Mouse (Mus musculus): Measurements from ENCODE around the gene 4930407I10Rik. TPM values are rescaled to one million over a fixed set of nuclear protein-coding genes. Genes with fewer than 3 reads are reported as not detected.

4930407I10Rik gene
- polyA plus RNA-seq, 1 experiment, result not detected

DNA sequence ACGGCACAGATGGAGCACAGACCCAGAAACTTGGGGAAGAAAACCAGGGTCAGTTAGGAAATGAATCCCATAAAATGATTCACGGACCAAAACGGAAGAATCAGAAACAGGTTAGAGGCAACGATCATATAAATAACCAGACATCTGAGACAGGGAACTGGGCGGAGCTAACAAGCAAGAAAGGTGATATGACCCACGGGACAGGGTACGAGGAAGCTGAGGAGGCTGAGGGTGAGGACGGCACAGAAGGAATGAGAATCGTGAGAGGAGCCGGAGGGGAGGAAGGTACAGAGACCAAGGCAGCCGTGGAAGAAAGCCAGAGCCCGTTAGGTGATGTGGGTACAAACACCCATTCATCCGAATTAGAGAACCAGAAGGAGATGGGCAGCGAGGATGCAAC is 5.0 kb downstream of the 4930407I10Rik start:
- no peaks in the 10 kb centered on the region for H3K36me3 ChIP-seq (ENCODE audit: control insufficient read depth, insufficient read depth)
- H3ac ChIP-seq (ENCODE audit: control insufficient read depth, insufficient read length, low read depth), result peak overlapping the region; percentile 1
- no peaks in the 10 kb centered on the region for H3K79me2 ChIP-seq (ENCODE audit: control insufficient read depth, insufficient read depth)
- H3K79me3 ChIP-seq (ENCODE audit: low read depth), result no peaks in the 10 kb centered on the region
- H3K27me3 ChIP-seq (ENCODE audit: control insufficient read depth, insufficient read depth, insufficient read length), result peaks cover 53% of the 10 kb centered on the region
- no peak overlapping the region for H3K4me3 ChIP-seq (ENCODE audit: insufficient read depth, poor library complexity, severe bottlenecking)
- no peak for TF ChIP-seq USF1 (IDR thresholded peaks at IDR 0.05; ENCODE audit: low read depth)
- no peak for TF ChIP-seq FOSL1 (IDR thresholded peaks at IDR 0.05; ENCODE audit: insufficient read depth, low read length, poor library complexity, severe bottlenecking)

DNA sequence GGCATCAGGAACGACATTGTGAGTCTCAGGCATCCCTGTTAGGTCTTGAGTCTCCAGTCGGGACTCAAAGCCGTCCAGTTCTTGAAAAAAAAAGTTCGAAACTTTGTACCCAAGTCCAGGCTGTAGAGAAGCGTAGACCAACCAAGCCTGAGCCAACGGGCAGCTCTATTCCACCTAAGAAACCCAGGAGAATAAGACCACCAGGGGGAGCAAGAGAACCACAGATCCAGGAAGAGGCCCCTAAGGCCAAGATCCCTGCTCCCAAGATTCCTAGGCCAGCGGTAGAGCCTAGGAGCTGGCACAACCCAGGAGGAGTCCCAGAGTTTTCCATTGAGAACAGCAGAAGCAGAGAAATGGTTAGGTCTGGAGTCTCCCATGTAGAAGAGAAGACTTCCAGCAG is 6.6 kb downstream of the 4930407I10Rik start:
- Histone ChIP-seq H3K4me3 (ENCODE audit: insufficient read depth, poor library complexity, severe bottlenecking) (no peak overlapping the region), H3K27me3 (ENCODE audit: control insufficient read depth, insufficient read depth, insufficient read length) (peaks cover 51% of the 10 kb centered on the region), H3K79me2 (ENCODE audit: control insufficient read depth, insufficient read depth) (no peaks in the 10 kb centered on the region), H3K79me3 (ENCODE audit: low read depth) (no peaks in the 10 kb centered on the region), H3ac (ENCODE audit: control insufficient read depth, insufficient read length, low read depth) (no peak overlapping the region), H3K36me3 (ENCODE audit: control insufficient read depth, insufficient read depth) (no peaks in the 10 kb centered on the region)
- peak; percentile 47 for TF ChIP-seq CTCF (IDR thresholded peaks at IDR 0.05; ENCODE audit: control insufficient read depth, insufficient read depth, insufficient read length)
- TF ChIP-seq USF1 (IDR thresholded peaks at IDR 0.05; ENCODE audit: low read depth), result no peak

DNA sequence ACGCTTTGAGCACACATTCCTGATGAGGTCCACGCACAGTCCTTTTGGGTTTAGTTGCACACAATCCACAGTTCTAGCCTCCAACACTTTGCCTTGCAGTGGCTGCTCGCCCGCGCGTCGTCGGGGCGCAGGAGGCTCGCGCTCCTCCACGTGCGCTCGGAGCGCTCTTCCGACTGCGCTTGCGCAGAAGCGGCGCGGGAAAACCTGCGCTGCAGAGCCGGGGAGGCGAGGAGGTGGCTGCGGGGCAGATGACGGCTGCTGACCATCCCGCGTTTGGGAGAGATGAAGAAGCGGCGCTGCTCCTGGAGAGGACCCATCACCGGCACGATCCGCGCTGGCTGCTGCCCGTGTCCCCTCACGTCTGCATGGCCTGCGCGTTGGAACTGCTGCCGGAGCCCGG is 10.9 kb downstream of the 4930407I10Rik start, which contains the start of gene Mei1:
Mei1 (plus strand) TSS at position 99 of the 400 bp plus-strand sequence.
- no peaks in the 10 kb centered on the region for H3K79me2 ChIP-seq (ENCODE audit: control insufficient read depth, insufficient read depth)
- no peak within 1 kb of the TSS for H3K4me3 ChIP-seq (ENCODE audit: insufficient read depth, poor library complexity, severe bottlenecking)
- peaks cover 42% of the 10 kb centered on the region for H3K27me3 ChIP-seq (ENCODE audit: control insufficient read depth, insufficient read depth, insufficient read length)
- H3K36me3 ChIP-seq (ENCODE audit: control insufficient read depth, insufficient read depth), result no peaks in the 10 kb centered on the region
- TF ChIP-seq MYOG (IDR thresholded peaks at IDR 0.05; ENCODE audit: control insufficient read depth, extremely low read depth, insufficient read length) (no peak), CTCF (IDR thresholded peaks at IDR 0.05; ENCODE audit: control insufficient read depth, insufficient read depth, insufficient read length) (no peak), MYOD1 (IDR thresholded peaks at IDR 0.05; ENCODE audit: control insufficient read depth, insufficient read length, low read depth) (no peak), MAX (IDR thresholded peaks at IDR 0.05) (no peak), FOSL1 (IDR thresholded peaks at IDR 0.05; ENCODE audit: insufficient read depth, low read length, poor library complexity, severe bottlenecking) (no peak), CEBPB (IDR thresholded peaks at IDR 0.05; ENCODE audit: low read depth) (no peak)
- no peaks in the 10 kb centered on the region for H3K79me3 ChIP-seq (ENCODE audit: low read depth)
- H3ac ChIP-seq (ENCODE audit: control insufficient read depth, insufficient read length, low read depth), result no peak within 1 kb of the TSS

DNA sequence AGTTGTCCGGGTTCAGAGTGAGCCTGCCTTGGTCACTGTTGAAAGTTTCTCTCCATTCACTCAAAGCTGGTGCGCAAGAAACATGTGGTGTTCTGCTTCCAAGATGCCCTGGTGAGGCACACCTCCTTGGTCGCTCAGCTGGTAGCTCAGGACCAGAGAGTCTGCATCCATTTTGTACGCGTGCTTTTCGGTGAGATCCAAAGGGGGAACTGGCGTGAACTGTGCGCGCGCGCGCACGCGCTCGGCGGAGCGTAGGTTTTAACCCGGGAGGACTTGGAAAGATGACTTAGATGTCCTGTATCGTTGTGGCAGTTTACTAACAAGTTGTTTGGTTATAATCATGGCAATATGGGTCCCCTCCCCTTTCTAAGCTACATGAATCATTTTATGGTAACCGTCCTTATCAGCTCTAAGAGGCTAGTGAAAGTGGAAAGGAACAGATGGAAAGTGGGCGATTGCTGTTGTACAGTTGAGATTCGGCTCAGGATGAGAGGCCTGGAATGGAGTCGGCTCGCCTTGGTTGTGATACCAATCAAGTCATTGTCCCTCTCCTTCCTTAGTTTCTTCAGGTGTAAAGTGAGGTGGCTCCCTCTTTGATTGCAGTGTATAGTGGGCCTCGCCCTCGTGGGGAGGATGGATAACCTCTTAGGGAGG is 13.0 kb downstream of the 4930407I10Rik start:
- TF ChIP-seq MYOD1 (IDR thresholded peaks at IDR 0.05; ENCODE audit: control insufficient read depth, insufficient read length, low read depth), result no peak
- TF ChIP-seq USF1 (IDR thresholded peaks at IDR 0.05; ENCODE audit: low read depth), result no peak
- no peak for TF ChIP-seq MAX (IDR thresholded peaks at IDR 0.05)
- TF ChIP-seq CTCF (IDR thresholded peaks at IDR 0.05; ENCODE audit: control insufficient read depth, insufficient read depth, insufficient read length), result no peak
- no peak for TF ChIP-seq MYOG (IDR thresholded peaks at IDR 0.05; ENCODE audit: control insufficient read depth, extremely low read depth, insufficient read length)
- TF ChIP-seq FOSL1 (IDR thresholded peaks at IDR 0.05; ENCODE audit: insufficient read depth, low read length, poor library complexity, severe bottlenecking), result no peak
- TF ChIP-seq CEBPB (IDR thresholded peaks at IDR 0.05; ENCODE audit: low read depth), result no peak
- Histone ChIP-seq H3K36me3 (ENCODE audit: control insufficient read depth, insufficient read depth) (no peaks in the 10 kb centered on the region), H3K4me3 (ENCODE audit: insufficient read depth, poor library complexity, severe bottlenecking) (no peak overlapping the region), H3K79me3 (ENCODE audit: low read depth) (no peaks in the 10 kb centered on the region), H3K27me3 (ENCODE audit: control insufficient read depth, insufficient read depth, insufficient read length) (peaks cover 40% of the 10 kb centered on the region), H3ac (ENCODE audit: control insufficient read depth, insufficient read length, low read depth) (no peak overlapping the region), H3K79me2 (ENCODE audit: control insufficient read depth, insufficient read depth) (no peaks in the 10 kb centered on the region)

DNA sequence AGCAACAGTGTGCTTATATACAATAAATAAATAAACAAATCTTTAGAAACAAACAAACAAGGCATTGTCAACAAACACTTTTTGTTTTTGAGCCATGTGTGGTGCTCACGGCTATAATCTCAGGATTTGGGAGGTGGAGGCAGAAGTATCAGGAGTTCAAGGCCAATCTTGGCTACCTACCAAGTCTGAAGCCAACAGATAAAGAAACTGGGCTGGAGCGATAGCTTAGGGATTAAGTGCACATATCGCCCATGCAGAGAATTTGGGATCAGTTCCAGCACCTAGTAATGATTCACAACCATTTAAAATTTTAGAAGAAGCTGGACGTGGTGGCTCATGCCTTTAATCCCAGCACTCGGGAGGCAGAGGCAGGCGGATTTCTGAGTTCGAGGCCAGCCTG is 14.5 kb downstream of the 4930407I10Rik start:
- TF ChIP-seq CTCF (IDR thresholded peaks at IDR 0.05; ENCODE audit: control insufficient read depth, insufficient read depth, insufficient read length) (no peak), USF1 (IDR thresholded peaks at IDR 0.05; ENCODE audit: low read depth) (no peak), MYOD1 (IDR thresholded peaks at IDR 0.05; ENCODE audit: control insufficient read depth, insufficient read length, low read depth) (no peak), CEBPB (IDR thresholded peaks at IDR 0.05; ENCODE audit: low read depth) (no peak), MAX (IDR thresholded peaks at IDR 0.05) (no peak), FOSL1 (IDR thresholded peaks at IDR 0.05; ENCODE audit: insufficient read depth, low read length, poor library complexity, severe bottlenecking) (no peak), MYOG (IDR thresholded peaks at IDR 0.05; ENCODE audit: control insufficient read depth, extremely low read depth, insufficient read length) (no peak)
- H3K27me3 ChIP-seq (ENCODE audit: control insufficient read depth, insufficient read depth, insufficient read length), result peaks cover 50% of the 10 kb centered on the region

DNA sequence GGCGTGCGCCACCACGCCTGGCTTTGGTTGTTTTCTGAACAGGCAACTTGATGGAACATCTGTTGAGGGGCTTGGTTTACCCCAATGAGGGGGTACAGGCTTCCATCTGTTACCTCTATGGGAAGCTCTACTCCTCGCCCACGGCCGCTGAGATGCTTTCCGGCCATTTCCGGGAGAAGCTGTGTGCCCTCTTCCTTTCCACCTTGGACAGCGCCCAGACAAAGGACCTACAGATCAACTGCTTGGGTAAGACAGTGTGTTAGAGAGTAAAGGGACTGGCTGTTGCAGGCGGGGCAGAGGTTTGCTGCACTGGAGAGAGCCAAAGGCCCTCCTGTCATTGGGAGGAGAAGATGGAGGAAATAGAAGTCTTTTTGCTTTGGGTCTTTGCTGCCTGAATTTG is 20.9 kb downstream of the 4930407I10Rik start:
- Histone ChIP-seq H3K27me3 (ENCODE audit: control insufficient read depth, insufficient read depth, insufficient read length) (peaks cover 60% of the 10 kb centered on the region), H3K36me3 (ENCODE audit: control insufficient read depth, insufficient read depth) (no peaks in the 10 kb centered on the region), H3K79me2 (ENCODE audit: control insufficient read depth, insufficient read depth) (no peaks in the 10 kb centered on the region), H3ac (ENCODE audit: control insufficient read depth, insufficient read length, low read depth) (no peak overlapping the region), H3K79me3 (ENCODE audit: low read depth) (no peaks in the 10 kb centered on the region), H3K4me3 (ENCODE audit: insufficient read depth, poor library complexity, severe bottlenecking) (no peak overlapping the region)
- TF ChIP-seq MYOD1 (IDR thresholded peaks at IDR 0.05; ENCODE audit: control insufficient read depth, insufficient read length, low read depth) (no peak), USF1 (IDR thresholded peaks at IDR 0.05; ENCODE audit: low read depth) (no peak), MYOG (IDR thresholded peaks at IDR 0.05; ENCODE audit: control insufficient read depth, extremely low read depth, insufficient read length) (no peak), FOSL1 (IDR thresholded peaks at IDR 0.05; ENCODE audit: insufficient read depth, low read length, poor library complexity, severe bottlenecking) (no peak), CEBPB (IDR thresholded peaks at IDR 0.05; ENCODE audit: low read depth) (no peak), MAX (IDR thresholded peaks at IDR 0.05) (no peak), CTCF (IDR thresholded peaks at IDR 0.05; ENCODE audit: control insufficient read depth, insufficient read depth, insufficient read length) (no peak)

More for the DNA sequence above, 14.5 kb downstream of the 4930407I10Rik start:
- Histone ChIP-seq H3K4me3 (ENCODE audit: insufficient read depth, poor library complexity, severe bottlenecking) (no peak overlapping the region), H3K79me3 (ENCODE audit: low read depth) (no peaks in the 10 kb centered on the region), H3K79me2 (ENCODE audit: control insufficient read depth, insufficient read depth) (no peaks in the 10 kb centered on the region), H3K36me3 (ENCODE audit: control insufficient read depth, insufficient read depth) (no peaks in the 10 kb centered on the region), H3ac (ENCODE audit: control insufficient read depth, insufficient read length, low read depth) (no peak overlapping the region)
